Mouse (Mus musculus) frontal cortex, postnatal 10 days (tissue): ENCODE results near the gene Pts.
A peak's percentile ranks its signal among the peaks of the same experiment; 100 is the strongest.

Experiments
- DNase-seq, 2 experiments: peaks; one replicate each; pipeline ENCODE4 v3.0.0; 2022; ENCODE audit warnings: low spot score in 2 of 2, mixed read lengths in 1 of 2

Pts gene

DNA sequence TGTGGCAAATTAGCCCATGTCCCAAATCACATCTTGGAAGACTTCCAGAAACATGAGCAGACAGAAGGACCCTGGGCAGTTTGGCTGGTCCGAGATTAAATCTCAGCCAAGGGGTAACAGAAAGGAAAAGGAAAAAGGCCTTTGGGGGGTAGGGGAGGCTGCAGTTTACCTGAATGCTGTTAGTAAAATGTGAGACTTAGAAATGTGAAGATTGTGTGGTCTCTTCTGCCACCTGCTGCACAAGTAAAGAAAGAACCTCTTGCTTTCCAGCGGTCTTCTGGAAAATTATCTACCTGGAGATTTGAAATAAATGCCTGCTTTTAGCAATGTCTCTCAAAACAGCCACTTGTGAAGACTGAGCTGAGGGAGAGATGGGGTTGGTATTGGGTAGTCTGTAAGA lies 2.4 kb upstream of the Pts start:
- DNase-seq = peak in 1 of 2 experiments; percentile 17

DNA sequence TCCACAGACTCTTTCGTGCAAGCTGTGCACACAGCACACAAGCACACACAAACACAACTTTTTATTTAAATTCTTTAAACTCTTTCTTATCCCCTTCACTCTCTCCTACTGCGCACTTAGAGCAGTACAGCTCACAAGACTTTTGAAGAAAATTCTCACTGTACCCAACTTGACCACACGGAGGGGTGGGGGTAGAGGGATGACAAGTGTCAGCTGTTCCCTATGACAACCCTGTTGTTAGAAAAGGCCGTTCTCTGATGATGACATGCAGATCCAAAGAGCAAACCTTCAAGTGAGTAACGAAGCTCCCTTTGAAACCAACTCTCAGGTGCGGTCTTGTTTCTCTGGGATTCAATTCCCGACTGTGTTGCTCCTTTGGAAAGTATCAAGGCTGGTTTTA lies 664 bp downstream of the Pts start:
- no peak for DNase-seq

DNA sequence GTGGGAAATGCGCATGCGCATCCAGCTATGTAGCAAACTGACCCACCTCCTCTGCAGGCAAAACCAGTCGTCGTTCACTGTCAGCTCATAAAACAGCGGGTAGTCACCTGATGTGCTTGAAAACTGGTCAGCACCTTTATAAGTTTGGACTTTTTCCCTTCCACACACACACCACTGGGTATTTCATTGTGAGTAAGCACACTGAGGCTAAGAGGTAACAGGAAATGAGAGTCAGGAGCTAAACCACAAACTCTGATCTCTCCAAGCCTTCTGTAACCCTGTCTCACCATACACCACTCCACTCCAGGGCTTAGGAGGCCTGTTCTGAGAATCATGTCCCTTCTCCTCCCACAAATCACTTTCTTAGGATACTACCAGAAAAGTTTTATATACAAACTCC lies 2.9 kb downstream of the Pts start:
- DNase-seq = no peak

DNA sequence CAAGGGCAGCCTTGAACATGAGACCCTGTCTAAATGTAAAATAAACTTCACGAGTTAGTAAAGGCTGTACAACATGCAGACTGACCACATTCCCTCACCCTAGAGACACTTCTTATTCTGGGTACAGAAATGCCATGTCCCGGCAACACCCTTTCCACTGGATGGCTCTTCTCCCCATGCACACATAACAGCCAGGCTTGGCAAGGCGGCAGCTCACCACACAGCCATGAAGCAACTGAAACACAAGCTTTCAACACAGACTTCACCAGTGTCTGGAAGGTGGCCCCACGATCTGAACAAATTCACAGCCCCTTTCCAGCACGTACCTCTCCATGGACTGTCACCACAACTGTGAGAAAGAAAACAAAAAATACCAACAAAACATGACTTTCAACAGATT lies 3.6 kb downstream of the Pts start:
- DNase-seq = no peak

DNA sequence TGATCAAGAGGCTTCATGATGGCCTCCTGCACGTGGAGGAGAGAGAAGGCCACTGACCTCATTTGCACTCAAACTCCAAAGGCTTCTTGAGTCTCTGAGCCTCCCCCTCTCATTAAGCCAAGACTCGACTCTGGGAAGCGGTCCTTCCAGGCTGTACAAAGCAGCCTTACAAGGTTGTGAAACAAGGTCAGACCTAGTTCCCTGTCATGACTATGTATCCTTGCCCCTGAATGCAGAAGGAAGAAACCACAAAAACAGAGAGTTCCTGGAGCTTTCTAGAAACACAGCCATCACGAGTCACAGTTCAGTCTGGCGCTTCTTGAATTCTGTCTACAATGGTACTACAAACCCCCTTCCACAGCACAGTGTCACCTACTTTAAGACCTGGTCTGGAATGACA lies 6.0 kb downstream of the Pts start:
- DNase-seq = no peak

DNA sequence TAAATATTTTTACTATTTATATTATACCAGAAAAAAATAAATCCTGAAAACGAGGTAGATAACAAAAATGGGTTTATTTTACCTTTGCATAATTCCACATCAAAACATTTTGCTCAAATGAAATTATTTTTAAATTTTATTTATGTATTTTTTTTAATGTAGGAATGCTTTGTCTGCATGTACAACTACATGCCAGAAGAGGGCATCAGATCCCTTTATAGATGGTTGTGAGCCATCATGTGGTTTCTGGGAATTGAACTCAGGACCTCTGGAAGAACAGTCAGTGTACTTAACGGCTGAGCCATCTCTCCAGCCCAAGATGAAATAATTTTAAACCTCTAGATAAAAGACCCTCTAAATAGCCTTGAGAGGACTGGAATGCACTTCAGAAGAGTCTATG lies 7.0 kb downstream of the Pts start:
- no peak for DNase-seq

DNA sequence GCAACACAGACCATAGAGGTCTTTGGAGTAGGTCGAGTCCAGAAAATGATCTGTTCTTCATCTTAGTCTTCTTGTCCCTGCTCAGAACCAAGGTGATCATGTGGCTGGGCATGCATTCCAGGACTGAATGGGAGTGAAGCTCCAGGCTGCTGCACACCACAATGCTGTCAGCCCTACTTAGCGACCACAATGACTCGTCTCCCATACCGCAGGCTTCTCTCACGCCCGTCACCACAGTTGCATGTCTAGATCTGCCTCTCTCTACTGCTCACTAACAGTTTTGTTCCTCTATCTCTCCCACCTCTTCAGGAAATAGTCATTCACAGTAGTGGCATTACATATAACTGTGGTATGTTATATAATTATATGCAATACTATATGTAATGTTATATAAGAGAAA lies 7.8 kb downstream of the Pts start:
- no peak for DNase-seq

DNA sequence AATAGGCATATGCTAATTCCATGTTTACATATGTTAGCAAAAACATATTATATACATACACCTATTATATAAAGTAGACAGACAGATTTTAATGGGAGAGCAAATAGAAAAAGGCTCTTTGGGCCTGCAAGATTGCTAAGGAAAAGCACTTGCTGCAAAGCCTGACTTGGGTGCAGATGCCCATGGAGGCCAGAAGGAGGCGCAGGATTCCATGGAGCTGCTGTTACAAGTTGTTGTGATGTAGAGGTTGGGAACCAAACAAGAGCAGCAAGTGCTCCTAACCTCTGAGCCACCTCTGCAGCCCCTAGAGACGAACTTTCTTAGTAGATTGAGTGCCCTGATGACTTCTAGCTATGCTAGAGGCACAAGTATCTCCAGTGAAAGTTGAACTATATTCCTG lies 9.7 kb downstream of the Pts start:
- no peak for DNase-seq

DNA sequence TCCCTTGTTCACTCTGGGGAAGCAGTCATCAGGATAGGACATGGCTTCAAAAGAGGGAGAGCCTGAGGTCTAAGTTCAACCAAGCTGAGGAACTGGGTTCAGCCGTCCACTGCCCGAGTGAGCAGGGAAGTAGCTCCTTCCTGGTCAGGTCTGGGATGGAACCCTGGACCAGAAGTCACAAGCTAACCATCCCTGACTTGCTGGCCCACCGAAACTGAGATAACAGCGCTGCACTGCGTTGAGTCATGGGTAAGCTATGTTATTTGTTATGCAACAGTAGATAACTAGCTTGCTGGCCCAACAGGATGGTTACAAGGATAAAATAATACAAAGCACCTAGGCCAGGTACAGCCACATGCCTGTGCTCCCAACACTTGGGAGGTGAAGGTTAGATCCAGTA lies 13.1 kb downstream of the Pts start:
- no peak for DNase-seq

DNA sequence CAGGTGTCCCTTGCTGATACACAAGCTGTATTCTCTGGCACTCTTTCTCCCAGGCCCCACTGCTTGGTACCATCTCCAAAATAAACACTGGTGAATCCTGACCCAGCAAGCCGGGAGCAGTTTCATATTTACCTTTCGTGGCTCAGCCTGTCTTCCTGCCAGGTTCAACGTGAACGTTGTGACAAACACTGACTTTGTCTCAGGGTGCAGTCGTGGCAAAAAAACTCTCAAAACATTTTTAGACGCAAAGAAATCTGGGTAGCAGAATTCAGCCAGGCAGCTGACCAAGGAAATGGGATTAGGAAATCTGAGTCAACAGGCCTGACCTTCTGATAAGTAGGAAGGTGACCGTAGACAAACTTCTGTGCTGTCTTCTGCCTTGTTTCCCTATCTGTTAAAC lies 21.0 kb downstream of the Pts start:
- DNase-seq = no peak

DNA sequence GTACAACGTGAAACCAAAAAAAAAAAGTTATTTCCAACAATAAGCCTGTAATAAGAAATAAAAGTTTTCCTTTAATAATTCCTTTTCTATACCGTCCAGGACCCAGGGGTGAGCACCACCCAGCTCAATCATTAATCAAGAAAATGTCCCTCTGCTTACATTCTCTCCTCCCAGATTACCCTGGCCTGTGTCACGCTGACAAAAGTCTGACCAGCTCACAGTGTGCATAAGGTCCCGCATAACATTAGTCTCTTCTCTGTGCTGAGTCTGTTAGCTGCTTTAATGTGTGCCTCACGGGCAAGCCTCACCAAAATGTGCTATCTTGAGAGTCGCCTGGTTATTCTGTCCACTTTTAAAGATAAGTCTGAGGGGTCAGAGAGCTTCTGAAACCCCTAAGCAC lies 23.1 kb downstream of the Pts start:
- no peak for DNase-seq

DNA sequence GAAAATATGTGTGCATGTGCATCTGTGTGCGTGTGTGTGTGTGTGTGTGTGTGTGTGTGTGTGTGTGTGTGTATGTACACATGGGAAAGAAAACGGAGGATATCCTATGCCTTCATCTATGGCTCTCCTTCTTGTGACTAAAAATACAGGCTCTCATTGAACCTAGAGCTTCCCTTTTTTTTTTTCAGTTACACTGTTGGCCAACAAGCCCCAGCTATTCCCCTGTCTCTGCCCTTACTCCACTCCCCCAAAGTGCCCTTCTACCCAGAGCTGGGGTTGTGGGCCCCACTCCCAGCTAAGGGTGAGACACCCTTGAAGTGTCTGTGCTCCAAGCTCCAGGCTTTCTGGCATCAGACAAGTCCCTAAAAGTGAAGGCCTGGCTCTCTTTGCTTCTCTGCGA lies 25.6 kb downstream of the Pts start:
- no peak for DNase-seq

DNA sequence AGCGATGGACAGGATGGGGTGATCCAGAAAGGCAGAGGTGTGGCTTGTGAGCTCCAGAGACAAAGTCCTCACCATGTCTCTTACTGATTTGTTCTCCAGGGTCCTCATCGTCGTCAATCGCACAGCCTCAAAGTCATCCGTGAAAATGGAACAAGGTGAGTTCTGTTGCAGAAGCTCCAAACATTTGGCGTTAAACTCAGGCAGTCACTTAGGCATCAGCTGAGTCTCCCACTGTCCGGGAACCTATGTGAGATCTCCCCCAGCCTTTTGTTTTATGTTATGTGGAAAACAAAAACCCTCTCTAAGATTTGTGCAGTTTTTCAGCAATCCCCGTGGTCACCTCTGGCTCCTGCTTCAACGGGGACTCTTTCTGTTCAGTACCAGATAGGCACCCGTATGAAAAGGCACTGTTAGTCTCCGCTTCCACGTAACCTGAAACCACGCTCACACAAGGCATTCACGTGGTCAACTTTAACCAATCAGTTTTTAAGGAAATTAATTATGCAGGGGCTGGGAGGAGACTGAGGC lies 27.5 kb downstream of the Pts start:
- DNase-seq = no peak

DNA sequence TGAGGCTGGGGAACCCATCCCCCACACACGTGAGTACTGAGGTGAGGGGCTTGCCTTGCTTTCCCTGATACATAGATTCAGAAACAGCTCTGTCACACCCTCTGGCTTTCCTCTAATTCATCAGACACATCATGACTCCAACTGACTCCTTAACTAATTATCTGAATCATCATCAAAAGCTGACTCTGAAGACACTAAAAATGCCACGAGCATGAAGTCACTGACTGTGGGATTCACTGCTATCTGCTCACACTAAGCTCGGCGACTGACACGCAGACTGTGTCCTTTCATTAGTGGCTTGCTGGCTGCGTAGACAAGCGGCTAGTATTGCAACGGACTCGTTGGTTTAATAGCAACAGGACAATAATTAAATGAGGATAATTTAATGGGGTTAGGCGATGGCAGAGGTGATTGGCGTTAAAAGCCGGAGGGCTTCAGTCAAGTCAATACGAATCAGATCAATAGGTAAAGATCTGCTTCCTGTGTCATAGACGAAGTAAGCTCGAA lies 28.0 kb downstream of the Pts start:
- DNase-seq = no peak

DNA sequence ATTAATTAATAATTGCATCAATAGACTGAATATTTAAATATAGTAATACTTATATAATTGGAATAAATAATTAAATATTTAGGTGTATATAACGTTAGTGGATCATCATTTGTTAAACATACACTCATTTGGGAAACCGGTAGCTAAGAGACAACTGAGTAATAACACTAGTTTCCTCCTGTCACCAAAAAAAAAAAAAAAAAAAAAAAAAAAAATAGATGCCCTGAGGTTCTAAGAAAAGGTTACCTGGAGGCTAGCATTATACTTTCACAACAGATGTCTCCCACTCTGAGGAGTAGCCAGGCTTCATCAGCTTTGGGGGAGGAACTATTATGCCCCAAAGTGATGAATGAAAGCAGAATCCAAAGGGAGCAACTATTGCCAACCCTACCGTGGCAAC lies 28.7 kb downstream of the Pts start:
- DNase-seq = no peak

DNA sequence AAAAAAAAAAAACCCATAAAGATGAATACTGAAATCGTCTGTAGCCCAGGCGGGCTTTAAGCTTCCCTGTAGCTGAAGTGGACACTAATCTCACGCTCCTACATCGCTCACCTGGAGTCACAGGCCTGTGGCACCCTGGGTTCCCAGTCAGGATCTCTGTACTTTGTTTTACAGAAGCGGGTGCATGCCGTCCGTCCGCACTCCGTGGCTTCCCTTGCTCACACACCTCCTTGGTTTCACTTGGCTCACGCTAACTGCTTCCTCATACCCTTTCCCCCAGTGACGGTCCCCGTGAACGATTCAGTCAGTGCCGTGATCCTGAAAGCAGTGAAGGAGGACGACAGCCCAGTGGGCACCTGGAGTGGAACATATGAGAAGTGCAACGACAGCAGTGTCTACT lies 29.7 kb downstream of the Pts start:
- no peak for DNase-seq

DNA sequence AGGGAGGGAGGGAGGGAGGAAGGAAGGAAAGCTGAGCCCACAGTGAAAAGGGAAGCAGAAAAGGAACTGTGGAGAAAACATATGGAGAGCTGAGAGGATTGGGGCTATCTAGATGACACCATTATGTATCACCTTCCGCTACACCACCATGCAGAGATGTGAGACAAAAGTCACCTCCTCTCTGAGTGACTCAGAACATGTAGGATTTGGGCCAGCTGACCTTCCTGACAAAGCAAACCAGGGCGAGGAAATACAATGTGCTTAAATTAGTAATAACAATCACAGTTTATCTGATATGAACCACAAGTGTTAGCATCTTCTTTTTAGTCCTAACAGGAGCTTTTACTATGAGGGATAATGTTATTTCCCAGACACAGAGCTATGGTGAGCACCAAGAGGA lies 31.0 kb downstream of the Pts start:
- no peak for DNase-seq

DNA sequence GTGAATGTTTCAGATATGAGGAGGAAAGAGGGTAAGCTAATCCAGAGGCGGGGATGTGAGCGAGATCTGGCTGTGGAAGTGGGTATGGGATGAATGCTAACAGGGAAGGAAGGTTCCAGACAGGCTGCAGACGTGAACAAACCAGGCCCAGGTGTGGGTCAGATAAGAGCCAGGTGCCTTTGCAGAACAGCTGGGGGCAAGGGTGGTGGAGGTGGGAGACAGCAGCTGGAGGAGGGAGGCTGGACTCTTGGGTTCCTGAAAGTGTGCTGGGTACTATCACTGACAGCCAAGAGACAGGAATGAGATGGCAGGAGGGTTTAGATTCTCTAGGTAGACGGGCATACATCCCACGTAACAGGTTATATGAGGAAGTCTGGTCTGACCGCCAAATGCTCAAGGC lies 31.4 kb downstream of the Pts start:
- no peak for DNase-seq

DNA sequence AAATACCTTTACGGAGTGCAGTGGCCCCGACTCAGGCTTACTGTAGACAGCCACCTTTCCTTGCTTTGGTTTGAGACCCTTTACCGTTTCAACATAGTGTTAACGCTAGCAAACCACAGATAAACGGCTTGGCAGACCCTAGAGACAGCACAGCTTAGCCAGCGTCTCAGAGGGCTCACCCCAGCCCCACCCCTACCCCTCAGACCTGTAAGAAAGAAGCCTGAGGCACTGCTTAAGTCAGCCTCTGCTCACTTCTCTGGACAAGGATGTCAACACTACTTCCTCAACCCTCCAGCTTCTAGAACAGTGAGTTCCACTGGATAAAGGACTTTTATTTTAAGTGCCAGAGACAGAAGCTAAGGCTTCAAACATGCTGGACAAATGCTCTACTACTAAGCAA lies 32.0 kb downstream of the Pts start:
- no peak for DNase-seq

DNA sequence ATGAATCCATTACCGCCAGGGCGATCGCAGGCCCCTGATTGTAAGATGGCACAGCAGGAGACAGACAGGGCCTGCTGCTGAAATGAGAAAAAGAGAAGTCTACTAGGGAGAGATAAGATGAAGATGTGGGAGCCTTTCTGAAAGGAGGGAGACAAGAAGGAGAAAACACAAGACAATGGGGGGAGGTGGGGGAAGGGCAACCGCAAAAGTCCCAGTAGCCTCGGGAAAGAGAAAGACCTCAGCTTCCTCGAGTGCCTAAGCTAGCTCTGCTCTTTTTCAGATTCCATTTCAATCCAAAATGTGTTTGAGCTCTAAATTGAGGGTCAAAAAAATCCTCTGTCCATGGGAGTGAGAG lies 32.4 kb downstream of the Pts start:
- no peak for DNase-seq

DNA sequence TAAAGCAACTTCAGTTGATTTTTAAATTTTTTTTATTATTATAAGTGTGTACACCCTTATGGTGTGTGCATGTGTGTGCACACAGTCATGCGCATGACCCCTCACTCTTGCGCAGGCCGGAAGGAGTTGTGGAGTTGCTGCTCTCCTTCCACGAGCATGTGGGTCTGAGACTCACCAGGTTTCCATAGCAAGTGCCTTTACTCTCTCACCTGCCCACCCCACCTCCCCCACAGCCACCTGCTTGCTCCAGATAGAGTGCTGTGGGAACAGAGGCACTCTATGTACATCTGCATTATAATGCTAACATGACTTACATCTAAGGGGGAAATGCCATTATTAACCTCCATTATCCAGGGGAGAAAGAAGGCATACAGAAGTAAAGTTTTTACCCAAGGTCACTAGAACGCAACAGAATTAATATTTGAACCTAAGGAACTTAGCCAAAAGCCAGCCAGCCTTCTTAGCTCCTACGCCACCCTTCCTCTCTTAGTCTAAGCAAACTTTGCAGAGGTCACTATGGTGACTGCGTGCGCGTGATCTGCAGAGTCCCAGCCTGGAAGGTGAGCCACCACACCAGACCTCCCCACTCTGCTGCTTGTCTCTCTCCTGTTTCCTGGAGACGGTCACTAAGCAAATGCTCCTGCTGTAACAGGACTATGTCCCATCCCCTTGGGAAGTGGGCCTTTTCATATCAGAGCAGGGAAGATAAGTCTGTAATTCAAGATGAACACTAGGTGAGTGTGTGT lies 32.9 kb downstream of the Pts start:
- no peak for DNase-seq

DNA sequence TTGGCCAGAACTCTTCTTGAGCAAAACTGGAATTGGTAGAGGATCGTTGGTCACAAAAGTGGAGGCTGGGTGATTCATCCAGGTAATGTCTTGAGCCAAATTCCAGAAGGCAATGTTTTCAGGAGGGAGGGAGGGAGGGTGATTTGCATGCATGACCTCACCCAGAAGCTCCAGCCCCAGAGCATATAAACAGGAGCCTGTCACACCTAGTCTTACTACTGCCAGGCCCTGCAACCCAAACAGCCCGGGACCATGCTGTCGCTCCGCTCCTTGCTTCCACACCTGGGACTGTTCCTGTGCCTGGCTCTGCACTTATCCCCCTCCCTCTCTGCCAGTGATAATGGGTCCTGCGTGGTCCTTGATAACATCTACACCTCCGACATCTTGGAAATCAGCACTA lies 34.2 kb downstream of the Pts start, which contains the start of gene Plet1:
Gene Plet1, plus strand, starts transcription at position 215 of the 400 bp plus-strand sequence.
- no peak for DNase-seq

DNA sequence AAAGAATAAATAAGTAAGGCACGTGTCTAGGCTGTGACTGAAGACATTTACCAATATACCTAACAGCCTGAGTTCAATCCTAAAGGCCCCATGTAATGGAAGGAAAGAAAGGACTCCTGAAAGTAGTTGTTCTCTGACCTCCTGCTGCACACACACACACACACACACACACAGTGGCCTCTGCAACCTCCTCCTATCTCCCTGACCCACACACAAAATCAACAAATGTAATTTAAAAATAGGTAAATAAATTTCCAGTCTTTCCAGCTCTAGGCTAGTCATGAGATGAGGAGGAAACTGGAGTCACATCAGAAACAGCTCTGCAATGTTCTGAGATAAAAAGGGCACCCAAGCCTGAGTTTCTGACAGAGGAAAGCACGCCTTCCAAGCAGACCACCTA lies 34.7 kb downstream of the Pts start:
- no peak for DNase-seq

DNA sequence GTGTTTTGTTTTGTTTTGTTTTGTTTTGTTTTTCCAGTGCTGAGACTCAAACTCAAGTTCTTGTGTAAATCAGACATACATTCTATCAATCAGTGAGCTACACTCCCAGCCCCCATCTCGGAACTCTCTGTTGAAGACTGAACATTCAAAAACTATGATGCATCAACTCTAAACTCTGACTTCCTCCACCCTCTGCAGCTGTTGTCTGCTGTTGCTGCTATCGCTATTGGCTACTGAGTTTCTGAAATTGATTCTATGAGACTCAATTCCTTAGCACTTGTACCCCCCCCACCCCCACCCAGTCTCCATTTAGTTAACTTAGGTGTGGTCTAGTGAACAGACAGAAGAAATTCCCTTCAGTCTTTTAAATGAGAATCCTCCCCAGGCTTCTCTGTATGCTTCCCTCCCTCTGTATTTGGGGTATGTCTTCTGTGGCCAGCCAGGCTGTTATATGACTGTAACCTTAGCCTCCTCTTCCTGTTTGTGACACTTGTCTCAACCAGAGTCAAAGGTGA lies 36.9 kb downstream of the Pts start:
- no peak for DNase-seq
